Mouse (Mus musculus) midbrain, embryonic 15.5 days (tissue): ENCODE measurements at regions not wholly inside any gene's neighbourhood (a gene's known extent, or its start where the extent isn't known, plus 50 kb on each side); places are given as distances from the start of the nearest gene placed in this dataset.
A peak's percentile ranks its signal among the peaks of the same experiment; 100 is the strongest.

Experiments
- ATAC-seq: fragments of 200-750 bp; cut with Nextera tagmentation; replicated peaks from 2 replicates; pipeline ENCODE4 v1.8.0; 2017; ENCODE audit warnings: moderate TSS enrichment
- H3K27ac ChIP-seq: fragments of 300-500 bp; sonication (generic); 2 replicates; pipeline ENCODE4 v1.5.1; 2015; ENCODE audit warnings: mild to moderate bottlenecking, inconsistent platforms
- H3K27me3 ChIP-seq: fragments of 300-500 bp; sonication (generic); replicated peaks from 2 replicates; pipeline ENCODE4 v1.6.1; 2015; ENCODE audit warnings: inconsistent platforms
- H3K36me3 ChIP-seq: fragments of 300-500 bp; sonication (generic); replicated peaks from 2 replicates; pipeline ENCODE4 v1.6.1; 2015; ENCODE audit warnings: inconsistent platforms
- H3K4me1 ChIP-seq: fragments of 300-500 bp; sonication (generic); 2 replicates; pipeline ENCODE4 v1.6.1; 2015; ENCODE audit warnings: inconsistent platforms
- H3K4me2 ChIP-seq: fragments of 300-500 bp; sonication (generic); 2 replicates; pipeline ENCODE4 v1.6.1; 2015; ENCODE audit warnings: inconsistent platforms, mild to moderate bottlenecking, moderate library complexity
- H3K4me3 ChIP-seq: fragments of 300-500 bp; sonication (generic); 2 replicates; pipeline ENCODE4 v1.5.1; 2015; ENCODE audit warnings: mild to moderate bottlenecking, inconsistent platforms
- H3K9ac ChIP-seq: fragments of 300-500 bp; sonication (generic); 2 replicates; pipeline ENCODE4 v1.6.1; 2015; ENCODE audit warnings: mild to moderate bottlenecking, inconsistent platforms
- H3K9me3 ChIP-seq: fragments of 300-500 bp; sonication (generic); 2 replicates; pipeline ENCODE4 v1.6.1; 2016; ENCODE audit warnings: inconsistent platforms
- WGBS: fragments of 180-500 bp; shearing (Covaris S2); methylation state at CpG from one replicate; pipeline ENCODE4 v1.1.7; 2015; ENCODE audit warnings: mixed read lengths; 5-methylcytosine and 5-hydroxymethylcytosine counted together

DNA sequence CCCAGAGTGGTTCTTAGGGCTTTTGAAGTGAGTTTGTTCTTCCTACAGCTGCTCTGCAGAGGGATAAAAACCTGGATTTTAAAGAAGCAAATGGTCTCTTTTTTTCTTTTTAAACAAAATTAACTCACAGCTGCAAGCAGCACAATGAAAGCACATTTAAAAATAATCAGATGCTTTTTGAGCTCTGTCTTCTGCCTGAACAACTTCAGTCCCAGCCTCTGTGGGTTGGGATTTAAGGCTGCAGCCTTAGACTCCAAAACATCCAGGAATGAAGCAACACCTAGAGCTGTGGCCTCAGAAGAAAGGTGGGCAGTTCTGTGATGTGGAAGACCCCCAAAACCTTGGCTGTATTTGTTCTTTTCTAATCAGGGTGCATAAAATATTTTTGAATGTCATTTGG, 446.7 kb upstream of the Pkn2 start:
- no peaks in the 10 kb centered on the region for H3K4me1 ChIP-seq
- no peaks in the 10 kb centered on the region for H3K9me3 ChIP-seq
- H3K4me3 ChIP-seq: no peak overlapping the region
- no peak for ATAC-seq
- H3K9ac ChIP-seq: no peak overlapping the region
- no peak overlapping the region for H3K4me2 ChIP-seq
- H3K36me3 ChIP-seq: no peaks in the 10 kb centered on the region
- no peaks in the 10 kb centered on the region for H3K27me3 ChIP-seq
- no peak overlapping the region for H3K27ac ChIP-seq

- WGBS: 70% methylated on average over 4 of the region's 4 CpGs
- Histone ChIP-seq H3K4me2 (no peak overlapping the region), H3K27me3 (no peaks in the 10 kb centered on the region), H3K36me3 (no peaks in the 10 kb centered on the region), H3K27ac (no peak overlapping the region), H3K4me1 (0 out of 2 replicates have a peak, but pooled peaks cover 2% of the 10 kb centered on the region), H3K4me3 (no peak overlapping the region), H3K9ac (no peak overlapping the region), H3K9me3 (no peaks in the 10 kb centered on the region)
- no peak for ATAC-seq
Measured at GRCm38 (mm10) chr3:143327652-143328051, 445.8 kb upstream of the Pkn2 start.

DNA sequence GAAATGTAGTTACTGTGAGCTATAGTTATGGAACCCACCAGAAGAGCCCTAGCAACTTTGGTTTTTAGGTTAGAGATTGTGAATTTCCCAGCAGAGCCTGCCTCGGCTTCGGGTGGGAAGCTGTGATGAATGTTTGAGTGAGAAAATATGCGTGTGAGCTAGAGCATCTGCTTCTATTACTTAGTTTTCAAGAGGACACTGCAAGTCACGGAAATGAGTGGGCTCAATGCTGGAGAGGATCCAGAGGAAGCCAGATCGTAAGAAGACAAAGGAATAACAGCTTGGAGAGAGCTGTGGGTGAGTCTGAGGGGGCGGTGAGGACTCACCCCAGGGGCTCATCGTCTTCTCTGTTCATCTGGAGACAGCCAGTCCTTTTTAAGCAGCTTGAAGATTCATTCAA, 434.7 kb upstream of the Pkn2 start:
- Histone ChIP-seq H3K9me3 (no peaks in the 10 kb centered on the region), H3K9ac (no peak overlapping the region), H3K4me1 (no peaks in the 10 kb centered on the region), H3K27me3 (no peaks in the 10 kb centered on the region), H3K36me3 (no peaks in the 10 kb centered on the region), H3K4me3 (no peak overlapping the region), H3K4me2 (no peak overlapping the region), H3K27ac (no peak overlapping the region)
- 74% methylated on average over 7 of the region's 7 CpGs for whole genome bisulfite sequencing
- no peak for ATAC-seq

- H3K27me3 ChIP-seq: no peaks in the 10 kb centered on the region
- H3K4me2 ChIP-seq: no peak overlapping the region
- ATAC-seq: no peak
- no peak overlapping the region for H3K9ac ChIP-seq
- no peaks in the 10 kb centered on the region for H3K4me1 ChIP-seq
- H3K27ac ChIP-seq: no peak overlapping the region
- no peaks in the 10 kb centered on the region for H3K9me3 ChIP-seq
- WGBS: 90% methylated on average over 4 of the region's 4 CpGs
- no peaks in the 10 kb centered on the region for H3K36me3 ChIP-seq
- no peak overlapping the region for H3K4me3 ChIP-seq
Measured at GRCm38 (mm10) chr3:143291793-143292192, 410.0 kb upstream of the Pkn2 start.

- H3K27me3 ChIP-seq: no peaks in the 10 kb centered on the region
- WGBS: 94% methylated on average over 6 of the region's 6 CpGs
- no peak for ATAC-seq
Measured at GRCm38 (mm10) chr3:143264132-143264531, 382.3 kb upstream of the Pkn2 start.

GRCm38 (mm10) chr3:143252643-143253042, 370.8 kb upstream of the Pkn2 start:
- Histone ChIP-seq H3K4me1 (no peaks in the 10 kb centered on the region), H3K4me2 (no peak overlapping the region), H3K9ac (no peak overlapping the region), H3K27ac (no peak overlapping the region), H3K27me3 (no peaks in the 10 kb centered on the region), H3K4me3 (no peak overlapping the region), H3K9me3 (no peaks in the 10 kb centered on the region), H3K36me3 (no peaks in the 10 kb centered on the region)
- ATAC-seq: no peak
- WGBS: 80% methylated on average over 1 of the region's 1 CpGs

More at GRCm38 (mm10) chr3:143264132-143264531, 382.3 kb upstream of the Pkn2 start:
- no peak overlapping the region for H3K4me3 ChIP-seq
- no peak overlapping the region for H3K9ac ChIP-seq
- H3K27ac ChIP-seq: no peak overlapping the region
- H3K9me3 ChIP-seq: no peaks in the 10 kb centered on the region
- no peaks in the 10 kb centered on the region for H3K36me3 ChIP-seq
- no peak overlapping the region for H3K4me2 ChIP-seq
- H3K4me1 ChIP-seq: no peaks in the 10 kb centered on the region

DNA sequence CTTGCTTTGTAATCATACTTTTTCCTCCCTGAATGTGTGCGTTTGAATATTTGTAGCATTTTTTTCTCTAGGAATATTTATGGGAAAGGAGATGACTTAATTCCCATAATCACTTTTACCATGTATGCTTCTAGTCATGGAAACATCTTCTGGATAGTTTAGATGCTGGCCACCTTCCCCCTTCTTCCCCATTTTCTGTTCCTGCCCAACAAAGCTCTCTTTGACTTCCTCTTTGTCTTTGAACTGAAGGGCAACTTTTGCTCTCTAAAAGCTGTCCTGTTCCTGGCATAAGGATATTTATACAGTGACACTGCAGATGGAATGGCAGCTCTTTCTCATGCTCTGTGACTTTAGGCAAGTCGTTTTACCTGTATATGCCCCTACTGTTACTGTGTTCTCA, 370.2 kb upstream of the Pkn2 start:
- no peaks in the 10 kb centered on the region for H3K4me1 ChIP-seq
- no peak overlapping the region for H3K4me3 ChIP-seq
- no peak overlapping the region for H3K27ac ChIP-seq
- H3K36me3 ChIP-seq: no peaks in the 10 kb centered on the region
- no peak overlapping the region for H3K4me2 ChIP-seq
- ATAC-seq: no peak
- H3K27me3 ChIP-seq: no peaks in the 10 kb centered on the region
- H3K9ac ChIP-seq: no peak overlapping the region
- no peaks in the 10 kb centered on the region for H3K9me3 ChIP-seq
- WGBS: 83% methylated on average over 2 of the region's 2 CpGs

DNA sequence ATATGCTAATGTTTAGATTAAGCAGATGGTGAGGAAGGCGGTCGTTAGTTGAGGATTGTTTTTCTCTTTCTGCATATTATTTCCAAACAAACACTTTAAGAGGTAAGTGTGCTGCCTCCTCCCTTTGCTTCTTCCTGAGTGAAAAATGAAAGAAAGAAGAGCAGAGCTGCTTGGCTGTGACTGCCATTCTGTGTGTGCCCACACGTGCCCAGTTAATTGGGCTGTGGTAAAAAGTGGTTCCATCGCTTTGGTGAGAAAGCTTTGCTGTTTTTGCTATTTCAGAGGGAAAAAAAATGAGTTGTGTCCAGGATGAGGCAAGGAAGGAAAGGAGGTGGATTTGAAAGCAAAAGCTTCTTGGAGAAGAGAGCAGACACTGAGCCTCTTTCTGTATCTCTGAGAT, 360.9 kb upstream of the Pkn2 start:
- no peaks in the 10 kb centered on the region for H3K9me3 ChIP-seq
- no peaks in the 10 kb centered on the region for H3K4me1 ChIP-seq
- H3K9ac ChIP-seq: no peak overlapping the region
- no peaks in the 10 kb centered on the region for H3K27me3 ChIP-seq
- no peak for ATAC-seq
- H3K4me2 ChIP-seq: no peak overlapping the region
- WGBS: 71% methylated on average over 4 of the region's 4 CpGs
- H3K27ac ChIP-seq: no peak overlapping the region
- no peaks in the 10 kb centered on the region for H3K36me3 ChIP-seq
- H3K4me3 ChIP-seq: no peak overlapping the region

DNA sequence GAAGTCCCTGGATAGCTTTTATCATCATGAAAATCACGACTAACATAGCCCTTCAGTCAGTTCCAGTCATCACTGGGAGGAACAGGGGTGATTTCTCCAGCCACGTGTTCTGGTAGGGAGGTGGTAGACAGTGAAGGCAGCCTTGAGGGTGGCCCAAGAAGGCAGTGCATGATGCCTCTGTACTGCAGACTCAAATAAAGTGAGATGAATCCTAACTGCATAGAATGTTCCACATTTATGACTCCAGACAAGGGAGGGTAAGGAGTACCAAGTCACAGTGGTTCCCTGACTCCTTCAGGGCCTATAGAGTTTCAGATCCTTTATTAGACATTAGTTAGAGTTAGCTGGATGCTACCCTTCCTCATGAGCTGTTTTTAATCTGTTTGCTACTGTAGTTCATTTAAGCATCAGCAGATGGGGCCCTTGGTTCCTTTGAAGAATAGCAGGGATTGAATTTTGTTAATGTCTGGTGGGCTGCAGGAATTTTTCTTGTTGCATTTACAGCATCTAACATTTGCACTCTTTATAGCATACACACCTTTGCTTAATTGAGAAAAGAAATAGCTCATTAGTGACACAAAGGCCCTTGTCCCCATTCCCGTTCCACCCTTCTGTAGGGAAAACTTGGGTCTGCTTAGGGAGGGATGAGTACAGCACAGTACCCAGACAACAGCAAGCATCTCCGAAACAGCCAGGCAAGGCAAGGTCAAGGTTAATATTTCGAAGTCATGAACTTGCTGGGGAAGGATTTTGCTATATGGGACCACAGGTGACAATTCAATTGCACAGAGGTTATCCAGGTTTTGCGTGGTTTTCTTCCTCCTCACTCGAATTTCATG, 359.0 kb upstream of the Pkn2 start:
- H3K4me3 ChIP-seq: no peak overlapping the region
- no peaks in the 10 kb centered on the region for H3K4me1 ChIP-seq
- H3K27me3 ChIP-seq: no peaks in the 10 kb centered on the region
- WGBS: 77% methylated on average over 7 of the region's 7 CpGs
- H3K9ac ChIP-seq: no peak overlapping the region
- H3K9me3 ChIP-seq: no peaks in the 10 kb centered on the region
- ATAC-seq: peak; percentile 50; the same call in 1 of the 2 replicates
- no peaks in the 10 kb centered on the region for H3K36me3 ChIP-seq
- no peak overlapping the region for H3K4me2 ChIP-seq
- no peak overlapping the region for H3K27ac ChIP-seq

- H3K9me3 ChIP-seq: no peaks in the 10 kb centered on the region
- H3K4me1 ChIP-seq: no peaks in the 10 kb centered on the region
- no peak overlapping the region for H3K9ac ChIP-seq
- no peak overlapping the region for H3K4me2 ChIP-seq
- no peak overlapping the region for H3K4me3 ChIP-seq
- no peaks in the 10 kb centered on the region for H3K36me3 ChIP-seq
- WGBS: 79% methylated on average over 6 of the region's 6 CpGs
- no peaks in the 10 kb centered on the region for H3K27me3 ChIP-seq
- no peak overlapping the region for H3K27ac ChIP-seq
- ATAC-seq: no peak
Measured at GRCm38 (mm10) chr3:143238546-143238945, 356.7 kb upstream of the Pkn2 start.

GRCm38 (mm10) chr3:143223999-143224729, 342.4 kb upstream of the Pkn2 start:
- no peaks in the 10 kb centered on the region for H3K27me3 ChIP-seq
- H3K4me1 ChIP-seq: no peaks in the 10 kb centered on the region
- no peak overlapping the region for H3K4me2 ChIP-seq
- no peak overlapping the region for H3K9ac ChIP-seq
- H3K4me3 ChIP-seq: no peak overlapping the region
- H3K27ac ChIP-seq: no peak overlapping the region
- H3K36me3 ChIP-seq: no peaks in the 10 kb centered on the region
- WGBS: 75% methylated on average over 6 of the region's 6 CpGs
- no peaks in the 10 kb centered on the region for H3K9me3 ChIP-seq
- no peak for ATAC-seq

GRCm38 (mm10) chr3:143193263-143193970, 311.6 kb upstream of the Pkn2 start:
- Histone ChIP-seq H3K9ac (no peak overlapping the region), H3K4me1 (no peaks in the 10 kb centered on the region), H3K27me3 (no peaks in the 10 kb centered on the region), H3K36me3 (no peaks in the 10 kb centered on the region), H3K27ac (no peak overlapping the region), H3K4me2 (no peak overlapping the region), H3K9me3 (no peaks in the 10 kb centered on the region), H3K4me3 (no peak overlapping the region)
- no peak for ATAC-seq
- WGBS: 71% methylated on average over 6 of the region's 6 CpGs
